Mouse (Mus musculus): ENCODE measurements at regions not wholly inside any gene's neighbourhood (a gene's known extent, or its start where the extent isn't known, plus 50 kb on each side); places are given as distances from the start of the nearest gene placed in this dataset.

- no peak overlapping the region for H3K4me3 ChIP-seq (ENCODE audit: insufficient read depth, low read length)
- no peaks in the 10 kb centered on the region for H3K4me1 ChIP-seq (ENCODE audit: control insufficient read depth, insufficient read depth, low read length)
- TF ChIP-seq POLR2A (IDR thresholded peaks at IDR 0.05; ENCODE audit: extremely low read depth, insufficient read depth, low read length) (no peak), CTCF (IDR thresholded peaks at IDR 0.05; ENCODE audit: extremely low read depth, insufficient read depth, low read length) (no peak)
- no peak overlapping the region for H3K27ac ChIP-seq (ENCODE audit: insufficient read depth, low read length)
Measured at GRCm38 (mm10) chr2:101043050-101043449, 581.5 kb upstream of the Rag2 start.

- no peak for TF ChIP-seq CTCF (IDR thresholded peaks at IDR 0.05; ENCODE audit: extremely low read depth, insufficient read depth, low read length)
- no peak for TF ChIP-seq POLR2A (IDR thresholded peaks at IDR 0.05; ENCODE audit: extremely low read depth, insufficient read depth, low read length)
- no peaks in the 10 kb centered on the region for H3K4me1 ChIP-seq (ENCODE audit: control insufficient read depth, insufficient read depth, low read length)
- no peak overlapping the region for H3K27ac ChIP-seq (ENCODE audit: insufficient read depth, low read length)
- H3K4me3 ChIP-seq (ENCODE audit: insufficient read depth, low read length) = no peak overlapping the region
Measured at GRCm38 (mm10) chr2:101062939-101063338, 561.6 kb upstream of the Rag2 start.

- no peak for TF ChIP-seq CTCF (IDR thresholded peaks at IDR 0.05; ENCODE audit: extremely low read depth, insufficient read depth, low read length)
- no peak for TF ChIP-seq POLR2A (IDR thresholded peaks at IDR 0.05; ENCODE audit: extremely low read depth, insufficient read depth, low read length)
- Histone ChIP-seq H3K27ac (ENCODE audit: insufficient read depth, low read length) (no peak overlapping the region), H3K4me3 (ENCODE audit: insufficient read depth, low read length) (no peak overlapping the region), H3K4me1 (ENCODE audit: control insufficient read depth, insufficient read depth, low read length) (no peaks in the 10 kb centered on the region)
Measured at GRCm38 (mm10) chr2:101074990-101075389, 549.5 kb upstream of the Rag2 start.

GRCm38 (mm10) chr2:101080231-101080630, 544.3 kb upstream of the Rag2 start:
- no peak overlapping the region for H3K4me3 ChIP-seq (ENCODE audit: insufficient read depth, low read length)
- H3K4me1 ChIP-seq (ENCODE audit: control insufficient read depth, insufficient read depth, low read length) = no peaks in the 10 kb centered on the region
- TF ChIP-seq CTCF (IDR thresholded peaks at IDR 0.05; ENCODE audit: extremely low read depth, insufficient read depth, low read length) = no peak
- no peak for TF ChIP-seq POLR2A (IDR thresholded peaks at IDR 0.05; ENCODE audit: extremely low read depth, insufficient read depth, low read length)
- H3K27ac ChIP-seq (ENCODE audit: insufficient read depth, low read length) = no peak overlapping the region

- Histone ChIP-seq H3K27ac (ENCODE audit: insufficient read depth, low read length) (no peak overlapping the region), H3K4me3 (ENCODE audit: insufficient read depth, low read length) (no peak overlapping the region), H3K4me1 (ENCODE audit: control insufficient read depth, insufficient read depth, low read length) (no peaks in the 10 kb centered on the region)
- no peak for TF ChIP-seq POLR2A (IDR thresholded peaks at IDR 0.05; ENCODE audit: extremely low read depth, insufficient read depth, low read length)
- no peak for TF ChIP-seq CTCF (IDR thresholded peaks at IDR 0.05; ENCODE audit: extremely low read depth, insufficient read depth, low read length)
Measured at GRCm38 (mm10) chr2:101083813-101084212, 540.7 kb upstream of the Rag2 start.

GRCm38 (mm10) chr2:101084648-101085047, 539.9 kb upstream of the Rag2 start:
- TF ChIP-seq CTCF (IDR thresholded peaks at IDR 0.05; ENCODE audit: extremely low read depth, insufficient read depth, low read length) (no peak), POLR2A (IDR thresholded peaks at IDR 0.05; ENCODE audit: extremely low read depth, insufficient read depth, low read length) (no peak)
- H3K27ac ChIP-seq (ENCODE audit: insufficient read depth, low read length) = no peak overlapping the region
- no peaks in the 10 kb centered on the region for H3K4me1 ChIP-seq (ENCODE audit: control insufficient read depth, insufficient read depth, low read length)
- H3K4me3 ChIP-seq (ENCODE audit: insufficient read depth, low read length) = no peak overlapping the region

- Histone ChIP-seq H3K4me3 (ENCODE audit: insufficient read depth, low read length) (no peak overlapping the region), H3K27ac (ENCODE audit: insufficient read depth, low read length) (no peak overlapping the region), H3K4me1 (ENCODE audit: control insufficient read depth, insufficient read depth, low read length) (no peaks in the 10 kb centered on the region)
- TF ChIP-seq POLR2A (IDR thresholded peaks at IDR 0.05; ENCODE audit: extremely low read depth, insufficient read depth, low read length) (no peak), CTCF (IDR thresholded peaks at IDR 0.05; ENCODE audit: extremely low read depth, insufficient read depth, low read length) (no peak)
Measured at GRCm38 (mm10) chr2:101107183-101107872, 517.2 kb upstream of the Rag2 start.

GRCm38 (mm10) chr2:101136867-101137266, 487.7 kb upstream of the Rag2 start:
- H3K4me3 ChIP-seq (ENCODE audit: insufficient read depth, low read length) = no peak overlapping the region
- no peak overlapping the region for H3K27ac ChIP-seq (ENCODE audit: insufficient read depth, low read length)
- TF ChIP-seq CTCF (IDR thresholded peaks at IDR 0.05; ENCODE audit: extremely low read depth, insufficient read depth, low read length) (no peak), POLR2A (IDR thresholded peaks at IDR 0.05; ENCODE audit: extremely low read depth, insufficient read depth, low read length) (no peak)
- H3K4me1 ChIP-seq (ENCODE audit: control insufficient read depth, insufficient read depth, low read length) = no peaks in the 10 kb centered on the region

- Histone ChIP-seq H3K4me3 (ENCODE audit: insufficient read depth, low read length) (no peak overlapping the region), H3K4me1 (ENCODE audit: control insufficient read depth, insufficient read depth, low read length) (no peaks in the 10 kb centered on the region), H3K27ac (ENCODE audit: insufficient read depth, low read length) (no peak overlapping the region)
- TF ChIP-seq POLR2A (IDR thresholded peaks at IDR 0.05; ENCODE audit: extremely low read depth, insufficient read depth, low read length) (no peak), CTCF (IDR thresholded peaks at IDR 0.05; ENCODE audit: extremely low read depth, insufficient read depth, low read length) (no peak)
Measured at GRCm38 (mm10) chr2:101139931-101140330, 484.6 kb upstream of the Rag2 start.

GRCm38 (mm10) chr2:101156755-101157271, 467.7 kb upstream of the Rag2 start:
- no peak overlapping the region for H3K4me3 ChIP-seq (ENCODE audit: insufficient read depth, low read length)
- TF ChIP-seq POLR2A (IDR thresholded peaks at IDR 0.05; ENCODE audit: extremely low read depth, insufficient read depth, low read length) = no peak
- no peak for TF ChIP-seq CTCF (IDR thresholded peaks at IDR 0.05; ENCODE audit: extremely low read depth, insufficient read depth, low read length)
- H3K27ac ChIP-seq (ENCODE audit: insufficient read depth, low read length) = no peak overlapping the region
- H3K4me1 ChIP-seq (ENCODE audit: control insufficient read depth, insufficient read depth, low read length) = no peaks in the 10 kb centered on the region
